Mouse (Mus musculus) C2C12 (cell line): Measurements from ENCODE around the gene Acacb. TPM values are rescaled to one million over a fixed set of nuclear protein-coding genes. Genes with fewer than 3 reads are reported as not detected.

ENCODE experiments used
- H3K27me3 ChIP-seq: one replicate; pipeline ENCODE4 v1.6.1; 2011; ENCODE audit not compliant: control insufficient read depth, insufficient read depth, insufficient read length
- H3K36me3 ChIP-seq: one replicate; pipeline ENCODE4 v1.6.1; 2011; ENCODE audit not compliant: control insufficient read depth, insufficient read depth
- H3K4me3 ChIP-seq: one replicate; pipeline ENCODE4 v1.5.1; 2011; ENCODE audit warnings: mild to moderate bottlenecking, control low read depth; ENCODE audit not compliant: poor library complexity, insufficient read depth, severe bottlenecking
- H3K79me2 ChIP-seq: one replicate; pipeline ENCODE4 v1.6.1; 2011; ENCODE audit not compliant: control insufficient read depth, insufficient read depth
- H3K79me3 ChIP-seq: one replicate; pipeline ENCODE4 v1.6.1; 2011; ENCODE audit warnings: low read depth, control low read depth
- H3ac ChIP-seq: one replicate; pipeline ENCODE3; 2011; ENCODE audit warnings: low read depth; ENCODE audit not compliant: control insufficient read depth, insufficient read length
- CEBPB ChIP-seq: IDR thresholded peaks from one replicate; pipeline ENCODE4 v1.6.1; 2011; ENCODE audit warnings: low read depth, mild to moderate bottlenecking, control low read depth, moderate library complexity
- CTCF ChIP-seq: IDR thresholded peaks from one replicate; pipeline ENCODE4 v1.5.1; 2011; ENCODE audit not compliant: control insufficient read depth, insufficient read depth, insufficient read length
- FOSL1 ChIP-seq: IDR thresholded peaks from one replicate; pipeline ENCODE4 v1.8.0; 2011; ENCODE audit warnings: mild to moderate bottlenecking, low read length; ENCODE audit not compliant: poor library complexity, insufficient read depth, severe bottlenecking
- MAX ChIP-seq: IDR thresholded peaks from one replicate; pipeline ENCODE4 v1.6.1; 2011; ENCODE audit warnings: mild to moderate bottlenecking, control low read depth
- MYOD1 ChIP-seq: IDR thresholded peaks from one replicate; pipeline ENCODE4 v1.6.1; 2011; ENCODE audit warnings: low read depth; ENCODE audit not compliant: control insufficient read depth, insufficient read length
- MYOG ChIP-seq: IDR thresholded peaks from one replicate; pipeline ENCODE4 v1.6.1; 2011; ENCODE audit not compliant: control insufficient read depth, insufficient read length; ENCODE audit errors: extremely low read depth
- USF1 ChIP-seq: IDR thresholded peaks from one replicate; pipeline ENCODE4 v1.6.1; 2011; ENCODE audit warnings: low read depth, mild to moderate bottlenecking, control low read depth, moderate library complexity
- polyA plus RNA-seq: library from polyadenylated mRNA; unstranded; fragments of >200 nt; fragmentation: generic; extraction: Trizol; gene quantifications from one replicate; pipeline ENCODE4 v1.2.1, GENCODE M21; 2012; ENCODE audit warnings: missing spikeins

The Acacb gene
- polyA plus RNA-seq, 1 experiment = 0.26 TPM

DNA sequence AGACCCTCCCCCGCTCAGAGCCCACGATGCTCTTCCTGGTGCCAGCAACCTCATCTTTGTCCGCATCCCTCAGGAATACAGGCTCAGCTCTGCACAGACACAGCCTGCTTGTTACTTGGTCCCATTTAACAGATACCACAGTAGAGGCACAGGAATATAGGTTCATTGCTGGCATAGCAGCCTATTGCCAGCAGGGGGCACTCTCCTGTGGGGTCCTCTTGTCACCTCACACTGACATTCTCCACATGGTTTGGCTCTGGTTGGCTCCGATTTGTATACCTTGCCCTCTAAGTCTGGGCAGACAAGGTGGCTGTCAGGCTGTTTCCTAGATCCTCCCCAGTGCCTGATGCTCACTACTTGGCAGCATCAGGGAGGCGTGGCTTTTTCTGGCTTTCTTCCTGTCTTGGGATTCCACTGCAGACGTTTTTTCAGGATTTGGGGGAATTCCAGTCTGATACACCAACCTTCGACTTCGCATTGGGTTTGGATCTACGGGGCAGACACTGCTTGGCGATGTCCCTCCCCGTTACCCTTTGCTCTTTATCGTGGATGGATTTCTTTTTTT lies 42.6 kb downstream of the Acacb start:
- Histone ChIP-seq H3K79me3 (no peaks in the 10 kb centered on the region), H3K4me3 (no peak overlapping the region), H3K36me3 (no peaks in the 10 kb centered on the region), H3K79me2 (no peaks in the 10 kb centered on the region), H3ac (no peak overlapping the region), H3K27me3 (peaks cover 39% of the 10 kb centered on the region)
- TF ChIP-seq MYOG (no peak), MAX (no peak), USF1 (no peak), FOSL1 (no peak), CEBPB (no peak), CTCF (no peak), MYOD1 (no peak)

DNA sequence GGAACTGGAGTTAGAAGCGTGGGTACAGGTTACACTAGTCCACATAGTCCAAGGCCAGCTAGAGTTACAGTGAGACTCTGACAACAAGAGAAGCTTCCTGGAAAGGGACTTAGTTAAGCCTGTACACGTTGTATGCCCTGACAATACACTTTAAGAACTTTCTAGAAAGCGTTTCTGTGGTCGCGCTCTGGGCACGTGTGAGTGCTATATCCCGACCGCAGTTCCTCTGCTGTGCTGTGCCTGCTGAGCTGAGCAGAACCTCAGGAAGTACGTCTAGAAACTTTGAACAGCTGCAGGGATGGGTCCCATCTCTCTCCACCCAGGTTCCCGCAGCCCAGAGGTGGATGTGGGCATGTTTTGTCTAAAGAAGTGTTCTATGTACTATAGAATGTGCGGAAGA lies 47.8 kb downstream of the Acacb start:
- H3K4me3 ChIP-seq = no peak overlapping the region

DNA sequence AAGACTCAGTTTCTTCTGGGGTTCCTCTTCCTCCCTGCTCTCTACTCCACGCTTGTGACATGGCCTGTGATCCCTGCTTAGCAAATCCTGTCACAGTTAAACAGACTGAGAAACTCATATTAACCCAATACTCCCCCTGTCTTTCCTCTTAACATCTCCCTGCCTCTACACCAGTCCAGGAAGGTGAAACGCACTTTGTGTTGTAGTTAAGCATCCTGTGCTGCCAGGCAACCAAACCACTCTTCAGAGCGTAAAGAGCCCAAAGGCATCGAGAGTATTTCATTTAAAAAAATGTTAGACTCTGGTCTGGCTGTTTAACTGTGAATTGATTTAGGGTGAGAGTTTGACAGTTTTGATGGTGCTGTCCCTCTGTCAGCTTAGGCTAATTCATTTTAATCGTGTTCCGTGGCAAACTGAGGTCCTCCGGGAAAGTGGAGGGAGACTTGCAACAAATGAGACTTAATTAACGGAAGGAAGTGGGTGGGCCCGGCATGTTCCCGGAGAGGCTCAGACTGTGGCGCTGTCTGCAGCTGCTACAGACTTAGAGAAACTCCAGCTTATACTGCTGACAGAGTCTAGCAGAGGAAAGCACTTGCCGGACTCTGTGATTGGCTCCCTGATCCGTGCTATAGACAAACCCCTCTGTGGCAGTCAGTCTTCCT lies 52.9 kb downstream of the Acacb start:
- TF ChIP-seq USF1 (no peak), MYOG (no peak), FOSL1 (no peak), MAX (no peak), CTCF (no peak), MYOD1 (no peak), CEBPB (no peak)
- H3K27me3 ChIP-seq = peaks cover 41% of the 10 kb centered on the region
- H3K4me3 ChIP-seq = no peak overlapping the region
- H3K36me3 ChIP-seq = no peaks in the 10 kb centered on the region
- no peak overlapping the region for H3ac ChIP-seq
- H3K79me3 ChIP-seq = no peaks in the 10 kb centered on the region
- H3K79me2 ChIP-seq = no peaks in the 10 kb centered on the region

More for the DNA sequence above, 47.8 kb downstream of the Acacb start:
- no peaks in the 10 kb centered on the region for H3K79me2 ChIP-seq
- H3K79me3 ChIP-seq = no peaks in the 10 kb centered on the region
- no peaks in the 10 kb centered on the region for H3K36me3 ChIP-seq
- H3ac ChIP-seq = no peak overlapping the region
- peaks cover 50% of the 10 kb centered on the region for H3K27me3 ChIP-seq
- TF ChIP-seq MAX (no peak), MYOG (no peak), MYOD1 (no peak), CEBPB (no peak), USF1 (no peak), CTCF (no peak), FOSL1 (no peak)

DNA sequence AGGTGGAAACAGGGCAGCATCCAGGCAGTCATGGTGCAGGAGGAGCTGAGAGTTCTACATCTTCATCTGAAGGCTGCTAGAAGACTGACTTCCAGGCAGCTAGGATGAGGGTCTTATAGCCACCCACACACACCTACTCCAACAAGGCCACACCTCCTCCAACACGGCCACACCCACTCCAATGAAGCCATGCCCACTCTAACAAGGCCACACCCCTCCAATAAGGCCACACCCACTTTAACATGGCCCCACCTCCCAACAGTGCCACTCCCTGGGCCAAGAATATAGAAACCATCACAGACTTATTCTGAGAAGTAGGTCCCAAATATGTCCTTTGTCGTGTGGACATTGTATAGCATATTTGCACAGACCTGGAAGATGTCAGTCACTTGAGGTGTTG lies 59.8 kb downstream of the Acacb start:
- peaks cover 36% of the 10 kb centered on the region for H3K27me3 ChIP-seq
- no peaks in the 10 kb centered on the region for H3K79me2 ChIP-seq
- H3K79me3 ChIP-seq = no peaks in the 10 kb centered on the region
- no peak overlapping the region for H3ac ChIP-seq
- H3K36me3 ChIP-seq = no peaks in the 10 kb centered on the region
- no peak overlapping the region for H3K4me3 ChIP-seq
- TF ChIP-seq MAX = no peak
- TF ChIP-seq CTCF = no peak
- no peak for TF ChIP-seq MYOD1
- no peak for TF ChIP-seq CEBPB

DNA sequence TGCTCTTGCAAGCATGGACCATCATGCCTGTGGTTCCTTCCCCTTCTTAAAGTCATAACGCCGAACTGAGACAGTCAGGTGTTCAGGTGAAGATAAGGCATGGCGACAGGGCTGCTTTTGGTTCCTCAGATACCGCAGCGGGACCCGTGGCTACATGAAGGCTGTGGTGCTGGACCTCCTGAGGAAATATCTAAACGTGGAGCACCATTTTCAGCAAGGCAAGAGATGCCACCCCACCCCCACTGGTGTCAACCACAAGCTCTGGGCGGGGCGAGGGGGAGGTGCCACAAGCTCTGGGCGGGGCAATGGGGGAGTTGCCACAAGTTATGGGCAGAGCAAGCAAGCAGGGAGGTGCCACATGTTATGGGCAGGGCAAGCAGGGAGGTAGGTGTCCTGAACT lies 66.8 kb downstream of the Acacb start:
- no peak overlapping the region for H3ac ChIP-seq
- no peaks in the 10 kb centered on the region for H3K79me2 ChIP-seq
- H3K79me3 ChIP-seq = no peaks in the 10 kb centered on the region
- H3K36me3 ChIP-seq = no peaks in the 10 kb centered on the region
- peaks cover 21% of the 10 kb centered on the region for H3K27me3 ChIP-seq
- TF ChIP-seq USF1 (no peak), MYOD1 (no peak), MYOG (no peak), CTCF (no peak), FOSL1 (no peak), MAX (no peak)
- no peak overlapping the region for H3K4me3 ChIP-seq

DNA sequence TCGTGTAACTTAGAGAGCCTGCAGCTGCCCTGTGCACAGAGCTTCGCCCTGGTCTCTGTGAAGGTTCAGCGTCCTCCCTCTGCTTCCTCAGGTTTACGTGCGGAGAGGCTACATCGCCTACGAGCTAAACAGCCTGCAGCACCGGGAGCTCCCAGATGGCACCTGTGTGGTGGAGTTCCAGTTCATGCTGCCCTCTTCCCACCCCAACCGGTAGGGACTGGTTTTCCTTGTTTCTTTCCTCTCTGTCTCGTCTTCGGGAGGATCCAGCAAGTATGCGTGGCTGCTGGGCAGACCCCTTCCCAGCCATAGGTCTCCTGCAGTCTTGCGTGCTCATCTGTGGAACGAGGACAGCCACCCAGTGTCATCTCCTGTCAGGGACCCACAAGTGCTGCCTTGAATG lies 72.4 kb downstream of the Acacb start:
- Histone ChIP-seq H3K79me3 (no peaks in the 10 kb centered on the region), H3K79me2 (no peaks in the 10 kb centered on the region), H3K27me3 (peaks cover 14% of the 10 kb centered on the region), H3ac (no peak overlapping the region), H3K4me3 (no peak overlapping the region), H3K36me3 (no peaks in the 10 kb centered on the region)
- no peak for TF ChIP-seq CTCF
- no peak for TF ChIP-seq USF1
- no peak for TF ChIP-seq FOSL1
- TF ChIP-seq MYOD1 = no peak
- TF ChIP-seq CEBPB = no peak
- TF ChIP-seq MYOG = no peak
- no peak for TF ChIP-seq MAX
